Mouse (Mus musculus) midbrain, embryonic 13.5 days (tissue): ENCODE results near the gene Cpsf4. TPM values are rescaled to one million over a fixed set of nuclear protein-coding genes. Genes with fewer than 3 reads are reported as not detected.

Experiments used
- ATAC-seq: fragments of 200-750 bp; cut with Nextera tagmentation; 2 replicates; pipeline ENCODE4 v1.8.0; 2017; ENCODE audit warnings: mild to moderate bottlenecking, moderate TSS enrichment, moderate library complexity
- H3K27ac ChIP-seq: fragments of 300-500 bp; sonication (generic); 2 replicates; pipeline ENCODE4 v1.5.1; 2015; ENCODE audit warnings: inconsistent platforms, mild to moderate bottlenecking, moderate library complexity
- H3K27me3 ChIP-seq: fragments of 300-500 bp; sonication (generic); 2 replicates; pipeline ENCODE4 v1.6.1; 2015; ENCODE audit warnings: mild to moderate bottlenecking, inconsistent platforms
- H3K36me3 ChIP-seq: fragments of 300-500 bp; sonication (generic); 2 replicates; pipeline ENCODE4 v1.6.1; 2015; ENCODE audit warnings: mild to moderate bottlenecking, inconsistent platforms
- H3K4me1 ChIP-seq: fragments of 300-500 bp; sonication (generic); replicated peaks from 2 replicates; pipeline ENCODE4 v1.6.1; 2015; ENCODE audit warnings: inconsistent platforms
- H3K4me2 ChIP-seq: fragments of 300-500 bp; sonication (generic); replicated peaks from 2 replicates; pipeline ENCODE4 v1.6.1; 2015; ENCODE audit warnings: moderate library complexity, mild to moderate bottlenecking, inconsistent platforms
- H3K4me3 ChIP-seq: fragments of 300-500 bp; sonication (generic); replicated peaks from 2 replicates; pipeline ENCODE4 v1.5.1; 2015; ENCODE audit warnings: mild to moderate bottlenecking, inconsistent platforms
- H3K9ac ChIP-seq: fragments of 300-500 bp; sonication (generic); replicated peaks from 2 replicates; pipeline ENCODE4 v1.6.1; 2015; ENCODE audit warnings: mild to moderate bottlenecking, inconsistent platforms
- H3K9me3 ChIP-seq: fragments of 300-500 bp; sonication (generic); 2 replicates; pipeline ENCODE4 v1.6.1; 2016; ENCODE audit warnings: mild to moderate bottlenecking, inconsistent platforms
- WGBS: fragments of 180-500 bp; shearing (Covaris S2); methylation state at CpG from one replicate; pipeline ENCODE4 v1.1.7; 2015; 5-methylcytosine and 5-hydroxymethylcytosine counted together
- polyA plus RNA-seq: library from polyadenylated mRNA; unstranded; fragments of >200 nt; fragmentation: Nextera tagmentation; extraction: Ambion mirVana; gene quantifications from 2 replicates; pipeline ENCODE4 v1.2.1, GENCODE M21; 2015

Cpsf4 gene
- polyA plus RNA-seq, 1 experiment from 2014 or later, result 58.9 TPM

GRCm38 (mm10) chr5:145230641-145231040 is 63.6 kb downstream of the Cpsf4 start:
- Histone ChIP-seq H3K9ac (peak overlapping the region; percentile 98), H3K9me3 (no peaks in the 10 kb centered on the region), H3K4me1 (peaks cover 21% of the 10 kb centered on the region), H3K4me2 (peak overlapping the region; percentile 69), H3K27ac (no peak overlapping the region), H3K36me3 (peaks cover 24% of the 10 kb centered on the region), H3K27me3 (no peaks in the 10 kb centered on the region), H3K4me3 (peak overlapping the region; percentile 91)
- WGBS, result 86% methylated on average over 4 of the region's 4 CpGs
- no peak for ATAC-seq

GRCm38 (mm10) chr5:145231367-145231871 is 64.4 kb downstream of the Cpsf4 start, which contains the start of gene Zfp655:
Zfp655 (plus strand) TSS chr5:145231715.
- Histone ChIP-seq H3K4me1 (peaks cover 21% of the 10 kb centered on the region), H3K36me3 (peaks cover 31% of the 10 kb centered on the region), H3K9me3 (no peaks in the 10 kb centered on the region), H3K27me3 (no peaks in the 10 kb centered on the region), H3K4me2 (peak within 1 kb of the TSS; percentile 69), H3K4me3 (peak within 1 kb of the TSS; percentile 91), H3K27ac (peak within 1 kb of the TSS; percentile 84), H3K9ac (peak within 1 kb of the TSS; percentile 98)
- 0% methylated on average over 42 of the region's 42 CpGs for WGBS
- peak; percentile 98 for ATAC-seq

Other genes with a start within 250 kb of the Cpsf4 start
- gene Smurf1, start 201.4 kb upstream of the Cpsf4 start, polyA plus RNA-seq, result 26.9 and 32.2 TPM in 2 replicates
- gene Gm4871, start 134.5 kb upstream of the Cpsf4 start, polyA plus RNA-seq, result not detected in 2 replicates
- not detected in 2 replicates for gene 1700018F24Rik, start 124.2 kb upstream of the Cpsf4 start, polyA plus RNA-seq
- gene Arpc1a, start 83.4 kb upstream of the Cpsf4 start, polyA plus RNA-seq, result 250 and 259 TPM in 2 replicates
- not detected in 2 replicates for gene Kpna7, start 83.2 kb upstream of the Cpsf4 start, polyA plus RNA-seq
- gene Arpc1b, start 53.0 kb upstream of the Cpsf4 start, polyA plus RNA-seq, result 51.3 and 64.1 TPM in 2 replicates
- gene Pdap1, start 27.0 kb upstream of the Cpsf4 start, polyA plus RNA-seq, result 131 TPM in 2 replicates
- 228 and 231 TPM in 2 replicates for gene Bud31, start 26.9 kb upstream of the Cpsf4 start, polyA plus RNA-seq
- 22.1 and 22.8 TPM in 2 replicates for gene Ptcd1, start 105 bp upstream of the Cpsf4 start, polyA plus RNA-seq
- gene Atp5j2, start 24.8 kb downstream of the Cpsf4 start, polyA plus RNA-seq, result 677 and 698 TPM in 2 replicates
- gene Zkscan14, start 34.7 kb downstream of the Cpsf4 start, polyA plus RNA-seq, result 13.8 and 15.0 TPM in 2 replicates
- gene Zkscan5, start 37.3 kb downstream of the Cpsf4 start, polyA plus RNA-seq, result 18.9 and 19.7 TPM in 2 replicates
- 38.7 and 40.9 TPM in 2 replicates for gene Zfp655, start 64.5 kb downstream of the Cpsf4 start, polyA plus RNA-seq
- gene Zscan25, start 113.3 kb downstream of the Cpsf4 start, polyA plus RNA-seq, result 0.95 and 1.00 TPM in 2 replicates
- not detected in 2 replicates for gene Cyp3a57, start 178.1 kb downstream of the Cpsf4 start, polyA plus RNA-seq